Mouse (Mus musculus) gastrocnemius, postnatal 25 days (tissue): ENCODE measurements around the gene Clca2. TPM values are rescaled to one million over a fixed set of nuclear protein-coding genes. Genes with fewer than 3 reads are reported as not detected.
"Not testable (repeated sequence)": the region's sequence is repeated elsewhere in the genome, so short reads cannot be mapped to it uniquely, and the experiment has no call there.

Experiments
- DNase-seq: peaks from one replicate; pipeline ENCODE4 v3.0.0; 2022
- total RNA-seq, 2 experiments: library from RNA; stranded (reverse); gene quantifications; 1 replicate in 1 of 2; 2 replicates in 1 of 2; pipeline ENCODE4 v1.2.3; 2021

Gene Clca2
- total RNA-seq, 2 experiments from 2014 or later = 0.08 to 0.24 TPM

GRCm38 (mm10) chr3:145086180-145086579 lies 13.1 kb downstream of the Clca2 start:
- no peak for DNase-seq

GRCm38 (mm10) chr3:145083081-145083480 lies 16.2 kb downstream of the Clca2 start:
- no peak for DNase-seq

GRCm38 (mm10) chr3:145080904-145081303 lies 18.3 kb downstream of the Clca2 start:
- no peak for DNase-seq

- DNase-seq = no peak
These were observed 20.8 kb downstream of the Clca2 start for GRCm38 (mm10) chr3:145078405-145078804.

- DNase-seq = no peak
These were observed 26.9 kb downstream of the Clca2 start for GRCm38 (mm10) chr3:145072339-145072738.

- DNase-seq = no peak
These were observed 30.3 kb downstream of the Clca2 start for GRCm38 (mm10) chr3:145068964-145069363.

GRCm38 (mm10) chr3:145055138-145055537 lies 44.1 kb downstream of the Clca2 start:
- DNase-seq = not testable (repeated sequence)

- DNase-seq = no peak
These were observed 49.4 kb downstream of the Clca2 start for GRCm38 (mm10) chr3:145049820-145050219.

- DNase-seq = no peak
These were observed 60.4 kb downstream of the Clca2 start for GRCm38 (mm10) chr3:145038813-145039212.

GRCm38 (mm10) chr3:145032676-145033075 lies 66.6 kb downstream of the Clca2 start, which contains the start of gene Clca1:
Gene Clca1, minus strand, starts transcription at chr3:145032776.
- DNase-seq = no peak

GRCm38 (mm10) chr3:145028036-145028435 lies 71.2 kb downstream of the Clca2 start:
- no peak for DNase-seq

- DNase-seq = no peak
These were observed 72.5 kb downstream of the Clca2 start for GRCm38 (mm10) chr3:145026750-145027149.

Other genes with a start within 250 kb of the Clca2 start
- not detected for gene Clca4b, start 166.9 kb downstream of the Clca2 start, total RNA-seq
- not detected for gene Clca4a, start 124.4 kb downstream of the Clca2 start, total RNA-seq
- not detected for gene Clca1, start 66.7 kb downstream of the Clca2 start, total RNA-seq
- 1 to 10 TPM; 7.7 TPM for gene Odf2l, start 19.1 kb upstream of the Clca2 start, total RNA-seq
- 1 to 10 TPM; 1.5 to 2.1 TPM for gene Col24a1, start 193.0 kb upstream of the Clca2 start, total RNA-seq